Mouse (Mus musculus): ENCODE measurements around the gene Ppp1r16b. TPM values are rescaled to one million over a fixed set of nuclear protein-coding genes. Genes with fewer than 3 reads are reported as not detected.

The Ppp1r16b gene
- 30.6 and 48.6 TPM in 2 replicates for polyA plus RNA-seq (2015; fragmentation: Nextera tagmentation; extraction: Ambion mirVana)

GRCm38 (mm10) chr2:158665098-158665497 lies at the start of gene Ppp1r16b:
Gene Ppp1r16b (plus strand): TSS chr2:158665398.
- TF ChIP-seq CTCF (IDR thresholded peaks at IDR 0.05) = no peak
- H3K4me3 ChIP-seq (ENCODE audit: low read depth, low read length) = no peak within 1 kb of the TSS
- peak within 1 kb of the TSS; percentile 77 for H3K27ac ChIP-seq (ENCODE audit: low read length)
- no peak for ATAC-seq
- 53% methylated on average over 4 of the region's 4 CpGs for WGBS
- H3K9me3 ChIP-seq (ENCODE audit: low read length) = no peaks in the 10 kb centered on the region
- no peak within 1 kb of the TSS for H3K4me2 ChIP-seq (replicated peaks; ENCODE audit: low read depth, low read length)
- peaks cover 3% of the 10 kb centered on the region; the same call in 1 of the 2 replicates for H3K4me1 ChIP-seq (ENCODE audit: insufficient read depth, low read depth, low read length)
- DNase-seq (ENCODE audit: low spot score) = no peak
- H3K27me3 ChIP-seq (replicated peaks; ENCODE audit: insufficient read depth, low read length) = peaks cover 11% of the 10 kb centered on the region; the same call in 1 of the 2 replicates
- H3K9ac ChIP-seq (replicated peaks; ENCODE audit: low read depth) = no peak within 1 kb of the TSS
- no peaks in the 10 kb centered on the region for H3K36me3 ChIP-seq (ENCODE audit: insufficient read depth, low read length)

GRCm38 (mm10) chr2:158615702-158616101 lies 49.5 kb upstream of the Ppp1r16b start:
- H3K4me3 ChIP-seq (ENCODE audit: low read depth, low read length) = no peak overlapping the region
- H3K27me3 ChIP-seq (replicated peaks; ENCODE audit: insufficient read depth, low read length) = peaks cover 65% of the 10 kb centered on the region
- no peaks in the 10 kb centered on the region for H3K36me3 ChIP-seq (ENCODE audit: insufficient read depth, low read length)
- ATAC-seq (no peak), DNase-seq (ENCODE audit: low spot score) (no peak)
- no peak overlapping the region for H3K4me2 ChIP-seq (replicated peaks; ENCODE audit: low read depth, low read length)
- 4% methylated on average over 13 of the region's 13 CpGs for WGBS
- no peak for TF ChIP-seq EP300 (IDR thresholded peaks at IDR 0.05)
- no peak for TF ChIP-seq CTCF (IDR thresholded peaks at IDR 0.05)
- peaks cover 5% of the 10 kb centered on the region; the same call in 1 of the 2 replicates for H3K4me1 ChIP-seq (ENCODE audit: insufficient read depth, low read depth, low read length)
- H3K9me3 ChIP-seq (ENCODE audit: low read length) = no peaks in the 10 kb centered on the region
- H3K27ac ChIP-seq (ENCODE audit: low read length) = no peak overlapping the region
- no peak overlapping the region for H3K9ac ChIP-seq (replicated peaks; ENCODE audit: low read depth)

GRCm38 (mm10) chr2:158616296-158616695 lies 48.9 kb upstream of the Ppp1r16b start:
- Histone ChIP-seq H3K4me2 (replicated peaks; ENCODE audit: low read depth, low read length) (no peak overlapping the region), H3K27me3 (replicated peaks; ENCODE audit: insufficient read depth, low read length) (peaks cover 59% of the 10 kb centered on the region), H3K9me3 (ENCODE audit: low read length) (no peaks in the 10 kb centered on the region), H3K4me1 (ENCODE audit: insufficient read depth, low read depth, low read length) (peaks cover 5% of the 10 kb centered on the region; the same call in 1 of the 2 replicates), H3K9ac (replicated peaks; ENCODE audit: low read depth) (no peak overlapping the region), H3K27ac (ENCODE audit: low read length) (no peak overlapping the region), H3K4me3 (ENCODE audit: low read depth, low read length) (no peak overlapping the region), H3K36me3 (ENCODE audit: insufficient read depth, low read length) (no peaks in the 10 kb centered on the region)
- no peak for DNase-seq (ENCODE audit: low spot score)
- TF ChIP-seq EP300 (IDR thresholded peaks at IDR 0.05) = no peak
- TF ChIP-seq CTCF (IDR thresholded peaks at IDR 0.05) = no peak
- no peak for ATAC-seq
- WGBS = 1% methylated on average over 12 of the region's 12 CpGs

GRCm38 (mm10) chr2:158616790-158617189 lies 48.4 kb upstream of the Ppp1r16b start:
- Histone ChIP-seq H3K4me1 (ENCODE audit: insufficient read depth, low read depth, low read length) (peaks cover 5% of the 10 kb centered on the region; the same call in 1 of the 2 replicates), H3K4me2 (replicated peaks; ENCODE audit: low read depth, low read length) (no peak overlapping the region), H3K9me3 (ENCODE audit: low read length) (no peaks in the 10 kb centered on the region), H3K36me3 (ENCODE audit: insufficient read depth, low read length) (no peaks in the 10 kb centered on the region), H3K4me3 (ENCODE audit: low read depth, low read length) (no peak overlapping the region), H3K9ac (replicated peaks; ENCODE audit: low read depth) (no peak overlapping the region), H3K27ac (ENCODE audit: low read length) (no peak overlapping the region), H3K27me3 (replicated peaks; ENCODE audit: insufficient read depth, low read length) (peaks cover 54% of the 10 kb centered on the region)
- no peak for ATAC-seq
- 9% methylated on average over 11 of the region's 11 CpGs for WGBS
- TF ChIP-seq EP300 (IDR thresholded peaks at IDR 0.05) (no peak), CTCF (IDR thresholded peaks at IDR 0.05) (no peak)
- no peak for DNase-seq (ENCODE audit: low spot score)

GRCm38 (mm10) chr2:158624718-158625222 lies 40.4 kb upstream of the Ppp1r16b start, which contains the start of gene Actr5:
Gene Actr5 (plus strand): TSS chr2:158624888.
- Histone ChIP-seq H3K4me2 (replicated peaks; ENCODE audit: low read depth, low read length) (peak within 1 kb of the TSS; percentile 75), H3K4me1 (ENCODE audit: insufficient read depth, low read depth, low read length) (peaks cover 7% of the 10 kb centered on the region; the same call in 1 of the 2 replicates), H3K36me3 (ENCODE audit: insufficient read depth, low read length) (0 out of 2 replicates have a peak, but pooled peaks cover 3% of the 10 kb centered on the region), H3K27ac (ENCODE audit: low read length) (peak within 1 kb of the TSS; percentile 87), H3K9me3 (ENCODE audit: low read length) (no peaks in the 10 kb centered on the region), H3K4me3 (ENCODE audit: low read depth, low read length) (peak within 1 kb of the TSS; percentile 99), H3K27me3 (replicated peaks; ENCODE audit: insufficient read depth, low read length) (no peaks in the 10 kb centered on the region; the same call in 1 of the 2 replicates), H3K9ac (replicated peaks; ENCODE audit: low read depth) (peak within 1 kb of the TSS; percentile 75)
- peak; percentile 100 for DNase-seq (ENCODE audit: low spot score)
- TF ChIP-seq EP300 (IDR thresholded peaks at IDR 0.05) = no peak
- peak; percentile 14; the same call in 1 of the 2 replicates for TF ChIP-seq CTCF (IDR thresholded peaks at IDR 0.05)
- peak; percentile 98 for ATAC-seq
- under 1% methylated on average over 21 of the region's 39 CpGs for WGBS

- Histone ChIP-seq H3K9ac (replicated peaks; ENCODE audit: low read depth) (peak overlapping the region; percentile 75), H3K4me3 (ENCODE audit: low read depth, low read length) (peak overlapping the region; percentile 99), H3K4me1 (ENCODE audit: insufficient read depth, low read depth, low read length) (peaks cover 7% of the 10 kb centered on the region; the same call in 1 of the 2 replicates), H3K4me2 (replicated peaks; ENCODE audit: low read depth, low read length) (peak overlapping the region; percentile 75), H3K36me3 (ENCODE audit: insufficient read depth, low read length) (0 out of 2 replicates have a peak, but pooled peaks cover 3% of the 10 kb centered on the region), H3K27me3 (replicated peaks; ENCODE audit: insufficient read depth, low read length) (no peaks in the 10 kb centered on the region; the same call in 1 of the 2 replicates), H3K9me3 (ENCODE audit: low read length) (no peaks in the 10 kb centered on the region), H3K27ac (ENCODE audit: low read length) (peak overlapping the region; percentile 87)
- peak; percentile 59 for ATAC-seq
- WGBS = 2% methylated on average over 19 of the region's 44 CpGs
- TF ChIP-seq EP300 (IDR thresholded peaks at IDR 0.05) (no peak), CTCF (IDR thresholded peaks at IDR 0.05) (no peak)
- DNase-seq (ENCODE audit: low spot score) = peak; percentile 13
Observed at GRCm38 (mm10) chr2:158625231-158625630, 40.0 kb upstream of the Ppp1r16b start.
